Mouse (Mus musculus): ENCODE data around the gene Tagln3.
A peak's percentile ranks its signal among the peaks of the same experiment; 100 is the strongest.

Tagln3 gene

DNA sequence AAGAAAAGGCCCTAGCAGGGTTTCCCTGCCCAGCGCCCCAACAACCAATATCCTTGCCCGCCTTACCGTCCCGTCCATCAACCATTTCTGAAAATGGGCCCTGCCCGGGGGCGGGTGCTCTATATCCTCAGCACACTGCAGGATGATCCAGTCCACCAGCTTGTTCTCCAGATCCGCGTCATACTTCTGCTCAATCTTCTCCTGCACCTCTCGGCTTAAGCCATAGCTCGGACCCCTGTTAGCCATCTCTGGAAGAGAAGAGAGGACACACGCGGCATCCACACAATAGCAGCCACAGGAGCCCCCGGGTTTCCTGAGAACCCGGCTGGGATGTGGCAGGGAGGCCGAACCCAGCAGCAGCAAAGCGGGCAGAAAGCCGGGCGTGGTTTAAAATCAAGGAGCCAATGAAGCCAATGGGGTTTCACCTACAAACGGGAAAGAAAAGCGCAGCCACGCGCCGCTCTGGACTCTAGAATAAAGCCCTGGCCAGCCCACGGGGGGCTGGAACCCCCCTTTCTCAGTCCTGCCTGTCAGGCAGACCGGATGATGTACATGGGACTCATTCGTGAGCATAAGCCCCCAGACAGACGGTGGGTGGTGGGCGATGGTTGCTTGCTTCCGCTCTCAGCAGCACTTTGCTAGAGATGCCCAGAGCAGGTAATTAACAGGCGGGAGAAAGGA, at the start of gene Tagln3:
TSS of gene Tagln3 (minus strand) at position 548 of the 681 bp plus-strand sequence.
- DNase-seq (ENCODE audit: low spot score in 2 of 2): peak; percentile 70 to 72

DNA sequence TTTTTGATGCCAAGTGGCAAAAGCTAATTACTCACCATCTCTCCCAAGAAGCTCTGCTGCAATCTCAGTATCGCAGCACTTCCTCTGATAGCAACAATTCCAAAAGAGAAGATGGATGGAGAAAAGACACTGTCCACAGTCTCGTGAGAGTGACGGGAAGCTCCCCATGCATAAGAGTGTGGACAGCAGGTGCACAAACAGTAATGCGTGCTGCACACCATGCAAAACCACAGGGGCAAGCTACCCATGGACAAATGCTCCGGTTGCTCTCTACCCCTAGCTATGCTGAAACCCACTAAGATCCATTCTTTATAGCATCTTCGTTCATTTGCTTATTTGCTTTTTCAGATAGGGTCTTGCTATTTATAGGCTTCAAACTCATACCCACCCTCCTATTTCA, 46.5 kb upstream of the Tagln3 start:
- no peak for DNase-seq (ENCODE audit: low spot score in 2 of 2)

DNA sequence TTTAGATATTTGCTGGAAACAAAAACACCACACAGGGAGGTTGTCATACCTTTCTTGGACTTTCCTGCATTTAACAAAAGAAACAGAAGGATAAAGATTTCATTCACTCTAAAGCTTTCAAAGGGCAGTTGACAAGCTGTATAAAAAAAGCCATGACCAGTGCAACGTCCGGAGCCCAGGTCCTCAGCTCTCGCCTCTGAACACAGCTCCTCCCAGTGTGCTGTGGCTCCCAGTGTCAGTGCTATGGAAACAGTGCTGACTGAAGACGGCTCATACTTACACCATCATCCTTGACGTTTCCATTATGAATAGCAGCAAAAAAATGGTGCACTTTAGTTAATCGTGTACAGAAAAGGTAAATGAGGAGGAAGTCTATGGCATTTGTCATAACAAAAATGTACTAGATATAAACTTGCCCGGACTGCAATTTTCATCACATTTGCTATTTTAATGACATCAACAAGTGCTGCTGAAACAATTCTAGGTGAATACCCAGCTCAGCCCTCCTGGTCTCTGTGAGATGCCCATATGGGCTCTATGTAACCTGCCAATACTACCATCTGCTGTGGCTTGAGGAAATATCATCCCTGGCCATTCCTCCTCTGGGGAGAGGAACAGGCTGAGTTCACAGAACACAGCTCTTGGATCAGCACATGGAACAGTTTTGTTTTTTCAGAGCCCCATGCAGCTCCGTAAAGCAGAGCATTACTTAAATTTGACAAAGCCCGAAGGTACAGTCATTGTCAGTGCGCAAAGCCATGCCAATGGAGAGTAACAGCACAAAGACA, 43.6 kb upstream of the Tagln3 start:
- no peak for DNase-seq (ENCODE audit: low spot score in 2 of 2)

DNA sequence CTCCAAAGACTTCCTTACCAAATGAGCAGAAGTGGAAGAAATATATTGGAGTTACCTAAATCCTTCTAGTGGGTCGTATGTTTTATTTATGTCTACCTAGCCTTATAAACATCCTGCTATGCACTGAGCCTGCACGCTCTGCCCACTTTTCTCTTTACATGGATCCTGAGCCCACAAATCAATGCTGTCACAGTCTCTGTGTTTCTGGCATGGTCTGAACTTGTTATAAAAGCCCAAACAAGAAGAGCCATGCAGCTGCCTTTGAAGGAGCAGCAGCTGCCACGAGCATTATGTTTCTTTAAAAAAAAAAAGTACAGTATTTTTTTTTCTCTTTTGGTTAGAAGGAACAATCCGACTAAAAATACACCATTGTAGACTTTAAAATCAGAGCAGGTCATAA, 43.0 kb upstream of the Tagln3 start:
- DNase-seq (ENCODE audit: low spot score in 2 of 2): no peak

DNA sequence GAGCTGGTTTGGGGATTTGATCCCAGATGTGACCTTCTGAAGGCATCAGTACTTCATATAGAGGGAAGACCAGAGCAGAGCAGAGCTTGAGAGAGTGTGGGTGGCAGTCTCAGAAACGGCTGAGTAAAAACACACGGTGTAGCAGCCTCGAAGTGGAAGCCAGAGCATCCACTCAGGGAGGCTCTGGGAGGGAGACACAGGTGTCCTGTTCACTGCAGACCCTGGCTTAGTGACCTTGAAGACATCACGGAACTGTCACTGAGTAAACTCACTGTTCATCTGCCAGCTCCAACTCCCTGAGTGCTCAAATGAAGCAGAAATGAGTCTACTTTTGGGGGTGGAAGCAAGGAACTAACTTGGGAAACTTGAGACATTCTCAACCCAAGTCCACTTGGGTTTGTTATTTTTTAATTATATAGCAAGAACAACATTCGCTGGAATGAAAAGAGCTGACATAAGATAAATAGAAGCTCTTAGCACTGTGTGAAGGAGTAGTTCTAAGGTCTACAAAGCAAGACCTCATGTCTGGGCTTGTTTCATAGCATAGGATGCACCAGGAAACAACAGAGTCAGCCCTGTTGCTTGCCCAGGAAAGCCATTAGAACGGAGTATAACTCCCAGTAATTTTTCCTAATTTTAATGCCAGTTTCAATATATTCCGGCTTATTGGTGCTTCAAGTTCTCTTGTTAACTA, 41.5 kb upstream of the Tagln3 start:
- no peak for DNase-seq (ENCODE audit: low spot score in 2 of 2)

DNA sequence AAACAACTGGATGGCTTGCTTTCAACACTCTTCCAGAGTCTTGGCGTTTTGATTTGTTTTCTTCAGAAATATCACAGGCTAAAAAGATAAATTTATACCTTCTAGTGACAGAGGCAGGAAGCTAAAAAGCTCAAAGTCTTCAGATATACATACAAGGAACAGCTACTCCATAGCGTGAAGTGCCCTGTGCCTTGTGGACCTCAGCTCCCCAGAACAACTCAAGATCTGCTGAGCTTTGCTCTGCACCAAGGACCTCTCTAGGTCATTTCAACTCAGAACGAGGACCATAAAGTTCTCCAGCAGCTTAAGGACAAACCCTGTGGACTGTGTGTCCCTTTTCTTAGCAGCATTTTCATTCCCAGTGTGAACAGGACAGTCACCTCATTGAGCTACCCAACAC, 40.7 kb upstream of the Tagln3 start:
- no peak for DNase-seq (ENCODE audit: low spot score in 2 of 2)

DNA sequence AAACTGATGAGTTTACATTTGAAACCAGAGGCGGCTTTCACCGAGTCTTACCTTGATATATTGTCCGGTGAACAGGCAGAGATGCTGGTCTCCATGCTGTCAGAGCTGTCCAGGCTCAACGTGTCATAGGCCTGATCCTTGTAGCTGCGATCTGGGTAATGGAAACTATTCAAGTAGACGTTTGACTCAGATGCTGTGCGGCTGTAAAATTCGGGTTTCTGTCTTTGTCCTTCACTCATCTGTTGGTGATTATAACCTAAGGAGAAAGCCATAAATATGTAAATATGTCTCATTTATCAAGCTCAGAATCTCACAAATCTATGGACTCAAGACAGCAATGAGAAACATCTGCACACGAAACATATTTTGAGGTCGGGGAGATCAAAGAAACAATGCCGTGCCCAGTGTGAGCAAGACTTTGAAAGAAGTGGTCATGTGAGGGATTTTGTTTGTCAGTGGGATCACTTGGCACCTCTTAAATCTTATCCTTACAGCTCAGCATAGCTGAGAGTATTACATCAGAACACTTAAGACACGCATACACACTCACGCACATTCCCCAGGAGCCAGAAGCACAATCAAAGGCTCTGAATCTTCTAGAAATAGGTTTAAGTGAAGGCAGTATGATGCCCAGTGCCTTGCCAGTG, 38.6 kb upstream of the Tagln3 start:
- no peak for DNase-seq (ENCODE audit: low spot score in 2 of 2)

DNA sequence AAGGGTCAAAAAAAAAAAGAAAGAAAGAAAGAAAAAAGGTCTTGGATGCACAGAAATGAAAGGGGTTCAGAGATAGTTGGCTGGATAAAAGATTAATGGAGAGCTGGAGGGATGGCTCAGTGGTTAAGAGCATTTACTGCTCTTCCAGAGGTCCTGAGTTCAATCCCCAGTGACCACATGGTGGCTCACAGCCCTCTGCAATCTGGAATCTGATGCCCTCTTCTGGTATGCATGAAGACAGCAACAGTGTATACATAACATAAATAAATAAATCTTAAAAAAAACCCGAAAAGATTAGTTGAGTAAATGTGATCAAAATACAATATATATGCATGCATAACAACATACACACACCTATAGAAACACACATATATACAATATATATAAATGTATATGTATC, 37.0 kb upstream of the Tagln3 start:
- DNase-seq (ENCODE audit: low spot score in 2 of 2): no peak

DNA sequence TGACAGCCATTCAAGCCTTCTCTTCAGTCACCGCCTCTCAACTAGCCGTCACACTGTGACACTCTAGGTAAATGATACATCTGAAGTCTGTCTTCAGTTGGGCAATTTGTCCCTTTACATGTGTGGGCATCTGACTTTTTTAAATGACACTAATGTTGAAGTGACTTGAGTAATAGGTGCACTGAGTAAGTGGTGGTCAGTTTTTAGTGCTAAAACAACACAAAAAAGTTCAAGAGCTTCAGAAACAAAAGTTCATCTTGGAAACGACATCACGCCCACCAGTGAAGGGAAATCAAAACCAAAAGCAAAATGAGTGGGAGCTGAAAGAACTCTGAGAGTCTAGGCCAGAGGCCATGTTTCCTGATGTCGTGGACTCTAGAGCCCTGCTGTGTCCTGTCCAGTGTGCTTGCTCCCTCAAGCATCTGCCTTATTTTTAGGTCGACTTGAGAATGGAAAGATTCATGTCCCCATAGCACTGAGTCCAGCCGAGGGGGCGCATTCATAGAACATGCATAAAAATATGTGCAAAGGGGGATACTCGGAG, 34.4 kb upstream of the Tagln3 start:
- DNase-seq (ENCODE audit: low spot score in 2 of 2): no peak

DNA sequence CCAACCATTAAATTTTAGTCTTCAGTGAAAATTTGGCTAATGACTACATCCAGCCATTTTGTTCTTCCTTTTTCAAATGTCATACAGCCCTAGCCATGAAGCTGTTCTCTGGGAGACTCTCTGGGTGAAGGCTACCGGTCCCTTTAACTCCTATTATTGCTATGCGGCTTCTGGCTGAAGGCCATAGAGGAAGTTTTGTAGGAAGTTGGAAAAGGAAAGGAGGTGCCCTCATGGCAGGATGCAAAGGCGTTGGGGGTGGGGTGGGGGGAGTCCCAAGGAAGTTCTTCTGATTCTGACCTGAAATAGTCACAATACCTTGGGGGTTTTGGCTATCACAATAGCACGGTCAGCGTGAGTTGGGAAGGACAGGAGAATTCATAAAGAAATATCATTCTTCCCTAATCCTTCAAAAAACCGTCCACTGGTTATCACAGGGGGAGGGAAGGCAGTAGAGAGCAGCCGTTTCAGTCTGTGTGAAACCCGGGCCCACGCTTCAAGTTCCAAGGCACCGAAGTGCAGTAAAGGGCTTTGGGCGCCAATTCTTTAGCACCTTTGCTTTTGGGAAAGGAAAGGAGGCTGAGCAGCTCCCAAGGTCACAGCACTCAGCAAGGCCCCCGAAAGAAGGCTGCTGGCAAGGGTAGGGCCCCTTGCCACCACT, 33.1 kb upstream of the Tagln3 start:
- no peak for DNase-seq (ENCODE audit: low spot score in 2 of 2)

DNA sequence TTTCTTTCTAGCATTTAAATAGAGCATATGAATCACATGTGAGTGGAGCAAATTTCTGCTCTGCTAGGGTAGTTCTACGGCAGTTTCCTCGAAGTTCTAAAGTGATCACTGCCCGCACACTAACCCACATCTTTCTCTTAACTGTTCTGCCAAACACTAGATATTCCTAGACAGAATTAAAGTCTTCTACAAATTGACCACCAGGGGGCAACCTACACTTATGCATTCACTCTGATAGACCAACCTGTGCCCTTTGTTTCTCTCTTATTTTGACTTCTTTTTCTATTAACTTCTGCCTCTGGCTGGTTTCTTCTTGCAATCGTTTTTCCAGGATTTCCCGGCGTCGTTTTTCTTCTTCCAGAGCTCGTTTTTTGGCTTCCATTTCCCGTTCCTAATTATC, 32.4 kb upstream of the Tagln3 start:
- DNase-seq (ENCODE audit: low spot score in 2 of 2): no peak

DNA sequence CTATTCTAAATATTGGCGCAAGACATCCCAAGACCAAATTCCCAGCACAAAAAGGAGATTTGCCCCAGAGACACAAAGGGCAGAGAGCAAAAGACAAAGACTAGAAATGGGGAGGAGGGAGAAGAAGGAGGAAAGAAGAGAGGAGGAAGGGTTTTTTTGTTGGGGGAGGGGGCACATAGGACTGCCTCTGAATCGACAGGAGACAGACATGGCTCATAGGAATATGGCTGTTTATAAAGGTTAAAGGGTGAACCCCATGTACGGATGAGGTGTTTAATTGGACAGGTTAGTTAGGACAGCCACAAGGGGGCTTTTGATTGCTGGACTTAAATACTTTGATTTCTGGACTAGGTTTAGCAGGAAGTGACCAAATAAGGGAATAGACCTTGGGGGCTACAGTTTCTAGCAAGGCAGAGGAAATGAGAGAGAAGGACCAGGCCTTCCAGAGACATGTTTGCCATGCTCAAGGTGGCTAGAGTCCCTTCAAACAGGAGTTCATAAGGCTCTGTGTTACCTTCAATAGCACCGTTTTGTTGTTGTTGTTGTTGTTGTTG, 19.3 kb upstream of the Tagln3 start:
- no peak for DNase-seq (ENCODE audit: low spot score in 2 of 2)

DNA sequence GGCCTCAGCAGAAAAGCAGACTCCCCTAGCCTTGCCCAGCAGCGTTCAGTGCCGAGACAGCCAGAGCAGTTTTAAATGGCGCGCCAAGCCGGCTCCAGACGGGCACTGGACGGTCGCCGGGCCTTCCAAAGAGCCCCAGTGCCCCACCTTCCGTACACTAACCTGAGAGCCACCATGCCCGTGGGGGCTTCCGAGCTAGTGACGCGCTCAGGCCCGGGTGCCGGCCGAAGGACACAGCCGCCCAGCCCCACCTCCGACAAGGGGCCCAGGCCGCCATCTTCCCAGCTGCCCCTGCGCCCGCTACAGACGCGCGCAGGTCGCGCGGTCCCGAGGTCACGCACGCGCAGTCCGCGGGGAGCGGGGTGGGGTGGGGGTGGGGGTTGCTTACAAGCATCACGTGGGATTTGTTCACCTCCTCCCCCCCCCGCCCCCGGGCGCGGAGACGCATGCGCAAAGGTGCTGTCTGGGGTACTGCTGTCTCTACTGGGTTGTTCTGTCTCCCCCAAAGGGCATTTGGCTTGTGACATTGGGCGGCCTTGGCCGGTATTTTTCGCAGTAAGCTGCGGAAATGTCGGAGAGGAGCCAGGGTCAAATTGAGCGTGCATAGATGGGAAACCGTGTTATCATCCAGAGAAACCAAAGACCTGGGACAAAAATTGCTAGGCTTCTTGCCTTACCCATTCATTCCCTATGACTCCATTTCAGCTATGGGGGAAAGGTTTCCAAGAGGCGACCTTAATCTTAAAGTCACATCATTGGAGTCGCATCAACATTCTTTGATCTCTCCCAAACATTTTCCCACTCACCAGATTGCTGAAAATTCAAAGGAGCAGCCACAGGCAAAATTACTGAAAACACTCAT, 18.4 kb upstream of the Tagln3 start, which contains the start of gene Abhd10:
TSS of gene Abhd10 (minus strand) at position 341 of the 862 bp plus-strand sequence.
- DNase-seq (ENCODE audit: low spot score in 2 of 2): peak; percentile 94 to 95

DNA sequence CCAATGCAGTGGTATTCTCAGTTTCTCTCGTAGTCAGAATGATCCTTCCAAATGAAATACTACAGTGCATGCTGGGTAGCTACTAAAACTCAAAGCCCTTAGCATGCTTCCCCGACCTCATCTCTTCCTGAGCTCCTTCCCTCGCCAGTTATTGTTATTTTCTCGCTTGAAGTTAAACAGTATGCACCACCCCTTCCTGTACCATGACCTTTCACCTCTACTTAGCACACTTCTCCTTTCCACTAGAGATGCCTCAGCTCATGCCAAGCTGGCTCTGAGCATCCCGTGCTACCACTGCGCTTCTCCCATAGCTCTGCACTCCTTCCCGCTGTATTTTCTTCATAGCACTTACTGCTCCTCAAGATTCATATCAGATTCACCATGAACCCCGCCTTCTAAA, 13.5 kb upstream of the Tagln3 start:
- no peak for DNase-seq (ENCODE audit: low spot score in 2 of 2)

DNA sequence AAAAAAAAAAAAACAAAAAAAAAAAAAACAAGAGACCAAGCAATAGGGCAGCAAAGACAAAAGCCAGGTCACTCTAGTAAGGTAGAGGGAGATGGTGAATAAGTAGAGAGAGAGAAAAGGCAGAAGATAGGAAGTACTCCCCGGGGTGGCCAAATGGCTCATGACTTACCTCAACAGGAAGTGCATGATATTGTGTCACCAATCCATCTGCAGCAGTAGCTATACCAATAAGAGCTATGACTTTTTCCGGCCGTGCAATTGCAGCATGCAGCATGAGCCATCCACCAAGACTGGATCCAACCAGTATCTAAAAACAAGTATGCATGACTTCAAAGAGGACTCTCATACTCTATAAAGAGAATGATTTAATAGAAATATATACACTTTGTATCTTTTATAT, 12.3 kb upstream of the Tagln3 start:
- no peak for DNase-seq (ENCODE audit: low spot score in 2 of 2)

DNA sequence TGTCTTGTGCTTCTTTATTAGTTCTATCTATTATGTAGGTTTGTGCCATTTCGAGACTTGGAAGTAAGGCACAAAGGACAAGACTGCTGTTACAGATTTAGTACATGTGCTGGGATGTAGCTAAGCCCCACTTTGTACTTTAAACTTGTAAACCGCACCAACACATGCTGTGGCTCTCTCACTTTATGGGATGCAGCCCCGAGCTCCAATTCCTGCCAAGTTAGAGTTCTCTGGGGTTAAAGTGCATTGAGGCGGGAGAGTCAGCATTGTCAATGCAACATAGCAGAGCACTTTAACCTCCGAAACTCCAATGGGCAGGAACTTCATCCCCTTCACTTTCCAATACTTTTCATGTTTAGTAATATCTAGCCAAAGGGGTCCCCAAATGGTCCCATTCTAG, 4.8 kb upstream of the Tagln3 start:
- DNase-seq (ENCODE audit: low spot score in 2 of 2): no peak

DNA sequence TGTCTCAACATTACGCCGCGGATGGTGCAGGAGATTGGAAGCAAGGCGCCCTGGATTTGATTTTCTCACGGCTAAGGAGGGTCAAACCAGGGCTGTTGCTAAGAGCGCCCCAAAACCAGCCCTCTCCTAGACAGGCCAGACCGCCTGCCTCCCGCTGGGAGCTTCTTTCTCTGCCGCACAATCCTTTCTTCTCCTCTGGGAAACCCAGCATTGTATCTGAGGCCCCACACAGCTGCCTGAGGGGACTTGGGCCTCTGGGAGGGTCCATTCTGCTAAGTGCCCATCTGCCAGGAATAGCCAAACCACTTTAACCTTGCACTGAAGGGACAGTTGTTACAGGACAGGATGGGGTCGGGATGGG, 314 bp upstream of the Tagln3 start:
- no peak for DNase-seq (ENCODE audit: low spot score in 2 of 2)

DNA sequence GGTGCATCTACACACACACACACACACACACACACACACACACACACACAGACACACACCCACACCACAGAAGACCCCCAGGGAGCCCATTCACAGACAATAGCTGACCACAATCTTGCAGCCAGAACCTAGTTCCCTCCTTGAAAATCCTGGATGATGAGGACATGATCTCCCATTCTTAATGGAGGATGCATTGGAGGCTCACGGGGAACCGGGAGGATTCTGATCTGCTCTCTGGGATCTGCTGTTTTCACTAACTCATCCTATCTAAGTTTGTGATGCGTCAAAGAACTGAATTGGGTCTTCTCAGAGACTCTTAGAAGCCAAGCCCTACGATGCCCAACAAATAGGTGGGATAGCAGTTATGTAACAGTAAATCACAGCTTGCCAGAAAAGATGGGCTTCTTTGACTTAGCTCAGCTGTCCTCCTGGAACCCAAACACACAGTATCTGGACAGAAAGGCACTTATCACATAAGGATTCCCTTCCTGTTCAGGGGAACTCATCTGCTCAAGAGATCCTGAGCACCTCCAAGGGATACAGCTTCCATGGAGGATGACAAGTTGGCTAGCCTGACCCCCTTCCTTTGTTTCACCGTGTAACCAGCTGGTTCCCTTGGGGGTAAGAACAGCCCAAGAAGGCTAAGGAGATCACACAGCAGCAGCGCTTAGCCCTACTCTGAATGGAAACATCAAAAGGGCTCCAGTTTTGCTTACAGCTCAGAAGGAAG, 1.1 kb downstream of the Tagln3 start:
- no peak for DNase-seq (ENCODE audit: low spot score in 2 of 2)

DNA sequence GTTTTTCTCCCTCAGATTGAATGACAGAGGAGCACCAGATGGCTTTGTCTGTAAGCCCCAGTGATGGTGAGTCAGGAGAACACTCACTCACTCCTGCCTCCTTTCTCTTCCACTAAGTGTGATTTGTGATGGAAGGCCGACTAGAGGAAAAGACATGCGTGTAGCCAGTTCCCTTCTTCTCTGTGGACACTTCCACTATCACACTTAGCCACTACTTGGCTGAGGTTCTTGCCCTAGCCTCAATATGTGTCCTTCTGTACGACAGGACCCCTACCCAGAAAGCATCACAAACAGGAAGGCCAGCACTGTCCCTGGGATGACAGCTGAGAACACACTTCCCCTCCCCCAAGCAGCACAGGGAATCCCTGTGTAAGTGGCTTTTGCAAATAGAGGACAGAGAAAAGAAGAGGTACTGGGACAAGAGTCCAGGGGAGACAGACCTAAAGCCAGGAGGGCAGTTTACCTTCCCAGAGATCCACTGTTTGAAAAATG, 1.9 kb downstream of the Tagln3 start:
- no peak for DNase-seq (ENCODE audit: low spot score in 2 of 2)
